Mouse (Mus musculus): Measurements from ENCODE around the gene Sox4. TPM values are rescaled to one million over a fixed set of nuclear protein-coding genes. Genes with fewer than 3 reads are reported as not detected.

Gene Sox4
- polyA plus RNA-seq, 1 experiment from 2014 or later = 64.5 TPM

- peak overlapping the region; percentile 50 for H3K9ac ChIP-seq (replicated peaks; ENCODE audit: low read depth, low read length)
- peak overlapping the region; percentile 100 for H3K4me3 ChIP-seq (ENCODE audit: low read depth, low read length)
- no peaks in the 10 kb centered on the region for H3K27me3 ChIP-seq (ENCODE audit: control insufficient read depth, insufficient read depth, low read length)
- H3K9me3 ChIP-seq (ENCODE audit: control insufficient read depth, low read depth, low read length) = no peaks in the 10 kb centered on the region
- no peak for ATAC-seq (ENCODE audit: insufficient number of reproducible peaks, insufficient read depth, low FRiP score, low read depth)
- WGBS = 3% methylated on average over 11 of the region's 11 CpGs
- H3K27ac ChIP-seq (ENCODE audit: low read length) = peak overlapping the region; percentile 58; the same call in 1 of the 2 replicates
- peaks cover 16% of the 10 kb centered on the region for H3K4me1 ChIP-seq (ENCODE audit: control insufficient read depth, insufficient read depth, low read length)
- H3K4me2 ChIP-seq (replicated peaks; ENCODE audit: low read depth, low read length) = peak overlapping the region; percentile 38
- no peaks in the 10 kb centered on the region; the same call in 1 of the 2 replicates for H3K36me3 ChIP-seq (ENCODE audit: control insufficient read depth, insufficient read depth, low read length)
Observed at GRCm38 (mm10) chr13:28949279-28949915, 4.1 kb downstream of the Sox4 start.

- Histone ChIP-seq H3K4me2 (replicated peaks; ENCODE audit: low read depth, low read length) (peak overlapping the region; percentile 38), H3K4me1 (ENCODE audit: control insufficient read depth, insufficient read depth, low read length) (peaks cover 16% of the 10 kb centered on the region), H3K27ac (ENCODE audit: low read length) (peak overlapping the region; percentile 56; the same call in 1 of the 2 replicates), H3K27me3 (ENCODE audit: control insufficient read depth, insufficient read depth, low read length) (no peaks in the 10 kb centered on the region), H3K9me3 (ENCODE audit: control insufficient read depth, low read depth, low read length) (no peaks in the 10 kb centered on the region), H3K4me3 (ENCODE audit: low read depth, low read length) (peak overlapping the region; percentile 100), H3K36me3 (ENCODE audit: control insufficient read depth, insufficient read depth, low read length) (no peaks in the 10 kb centered on the region; the same call in 1 of the 2 replicates), H3K9ac (replicated peaks; ENCODE audit: low read depth, low read length) (no peak overlapping the region)
- no peak for ATAC-seq (ENCODE audit: insufficient number of reproducible peaks, insufficient read depth, low FRiP score, low read depth)
- WGBS = 6% methylated on average over 10 of the region's 10 CpGs
Observed at GRCm38 (mm10) chr13:28948541-28948940, 5.0 kb downstream of the Sox4 start.

GRCm38 (mm10) chr13:28947740-28948441 lies 5.6 kb downstream of the Sox4 start:
- peak; percentile 10; the same call in 1 of the 2 replicates for ATAC-seq (ENCODE audit: insufficient number of reproducible peaks, insufficient read depth, low FRiP score, low read depth)
- H3K27ac ChIP-seq (ENCODE audit: low read length) = peak overlapping the region; percentile 0; the same call in 1 of the 2 replicates
- no peaks in the 10 kb centered on the region; the same call in 1 of the 2 replicates for H3K36me3 ChIP-seq (ENCODE audit: control insufficient read depth, insufficient read depth, low read length)
- no peak overlapping the region; the same call in 1 of the 2 replicates for H3K4me3 ChIP-seq (ENCODE audit: low read depth, low read length)
- H3K9ac ChIP-seq (replicated peaks; ENCODE audit: low read depth, low read length) = no peak overlapping the region
- no peaks in the 10 kb centered on the region for H3K9me3 ChIP-seq (ENCODE audit: control insufficient read depth, low read depth, low read length)
- peaks cover 16% of the 10 kb centered on the region for H3K4me1 ChIP-seq (ENCODE audit: control insufficient read depth, insufficient read depth, low read length)
- H3K4me2 ChIP-seq (replicated peaks; ENCODE audit: low read depth, low read length) = peak overlapping the region; percentile 38; the same call in 1 of the 2 replicates
- WGBS = 18% methylated on average over 7 of the region's 7 CpGs
- no peaks in the 10 kb centered on the region for H3K27me3 ChIP-seq (ENCODE audit: control insufficient read depth, insufficient read depth, low read length)

GRCm38 (mm10) chr13:28946565-28947135 lies 6.9 kb downstream of the Sox4 start:
- 47% methylated on average over 8 of the region's 8 CpGs for WGBS
- H3K9ac ChIP-seq (replicated peaks; ENCODE audit: low read depth, low read length) = no peak overlapping the region
- ATAC-seq (ENCODE audit: insufficient number of reproducible peaks, insufficient read depth, low FRiP score, low read depth) = no peak
- peak overlapping the region; percentile 23; the same call in 1 of the 2 replicates for H3K27ac ChIP-seq (ENCODE audit: low read length)
- no peaks in the 10 kb centered on the region; the same call in 1 of the 2 replicates for H3K36me3 ChIP-seq (ENCODE audit: control insufficient read depth, insufficient read depth, low read length)
- H3K27me3 ChIP-seq (ENCODE audit: control insufficient read depth, insufficient read depth, low read length) = no peaks in the 10 kb centered on the region
- H3K9me3 ChIP-seq (ENCODE audit: control insufficient read depth, low read depth, low read length) = no peaks in the 10 kb centered on the region
- no peak overlapping the region for H3K4me3 ChIP-seq (ENCODE audit: low read depth, low read length)
- peaks cover 22% of the 10 kb centered on the region for H3K4me1 ChIP-seq (ENCODE audit: control insufficient read depth, insufficient read depth, low read length)
- no peak overlapping the region for H3K4me2 ChIP-seq (replicated peaks; ENCODE audit: low read depth, low read length)

GRCm38 (mm10) chr13:28945681-28946080 lies 7.8 kb downstream of the Sox4 start:
- Histone ChIP-seq H3K27me3 (ENCODE audit: control insufficient read depth, insufficient read depth, low read length) (no peaks in the 10 kb centered on the region), H3K9ac (replicated peaks; ENCODE audit: low read depth, low read length) (no peak overlapping the region), H3K9me3 (ENCODE audit: control insufficient read depth, low read depth, low read length) (no peaks in the 10 kb centered on the region), H3K27ac (ENCODE audit: low read length) (no peak overlapping the region), H3K4me1 (ENCODE audit: control insufficient read depth, insufficient read depth, low read length) (peaks cover 22% of the 10 kb centered on the region), H3K4me2 (replicated peaks; ENCODE audit: low read depth, low read length) (no peak overlapping the region), H3K36me3 (ENCODE audit: control insufficient read depth, insufficient read depth, low read length) (no peaks in the 10 kb centered on the region; the same call in 1 of the 2 replicates), H3K4me3 (ENCODE audit: low read depth, low read length) (no peak overlapping the region)
- 89% methylated on average over 5 of the region's 5 CpGs for WGBS
- ATAC-seq (ENCODE audit: insufficient number of reproducible peaks, insufficient read depth, low FRiP score, low read depth) = no peak

GRCm38 (mm10) chr13:28942926-28943325 lies 10.6 kb downstream of the Sox4 start:
- Histone ChIP-seq H3K27me3 (ENCODE audit: control insufficient read depth, insufficient read depth, low read length) (no peaks in the 10 kb centered on the region), H3K9me3 (ENCODE audit: control insufficient read depth, low read depth, low read length) (no peaks in the 10 kb centered on the region), H3K4me3 (ENCODE audit: low read depth, low read length) (no peak overlapping the region), H3K27ac (ENCODE audit: low read length) (no peak overlapping the region), H3K4me1 (ENCODE audit: control insufficient read depth, insufficient read depth, low read length) (0 out of 2 replicates have a peak, but pooled peaks cover 15% of the 10 kb centered on the region), H3K4me2 (replicated peaks; ENCODE audit: low read depth, low read length) (no peak overlapping the region), H3K9ac (replicated peaks; ENCODE audit: low read depth, low read length) (no peak overlapping the region), H3K36me3 (ENCODE audit: control insufficient read depth, insufficient read depth, low read length) (no peaks in the 10 kb centered on the region)
- 73% methylated on average over 4 of the region's 4 CpGs for WGBS
- ATAC-seq (ENCODE audit: insufficient number of reproducible peaks, insufficient read depth, low FRiP score, low read depth) = no peak

GRCm38 (mm10) chr13:28941983-28942630 lies 11.4 kb downstream of the Sox4 start:
- ATAC-seq (ENCODE audit: insufficient number of reproducible peaks, insufficient read depth, low FRiP score, low read depth) = no peak
- no peak overlapping the region for H3K4me3 ChIP-seq (ENCODE audit: low read depth, low read length)
- 16% methylated on average over 4 of the region's 4 CpGs for WGBS

GRCm38 (mm10) chr13:28933375-28933774 lies 20.1 kb downstream of the Sox4 start:
- H3K9me3 ChIP-seq (ENCODE audit: control insufficient read depth, low read depth, low read length) = no peaks in the 10 kb centered on the region
- H3K36me3 ChIP-seq (ENCODE audit: control insufficient read depth, insufficient read depth, low read length) = no peaks in the 10 kb centered on the region
- no peak overlapping the region for H3K4me3 ChIP-seq (ENCODE audit: low read depth, low read length)
- no peaks in the 10 kb centered on the region for H3K4me1 ChIP-seq (ENCODE audit: control insufficient read depth, insufficient read depth, low read length)
- no peak for ATAC-seq (ENCODE audit: insufficient number of reproducible peaks, insufficient read depth, low FRiP score, low read depth)
- no peak overlapping the region for H3K9ac ChIP-seq (replicated peaks; ENCODE audit: low read depth, low read length)
- WGBS = 85% methylated on average over 8 of the region's 8 CpGs
- no peaks in the 10 kb centered on the region for H3K27me3 ChIP-seq (ENCODE audit: control insufficient read depth, insufficient read depth, low read length)
- H3K27ac ChIP-seq (ENCODE audit: low read length) = no peak overlapping the region
- no peak overlapping the region for H3K4me2 ChIP-seq (replicated peaks; ENCODE audit: low read depth, low read length)

More at GRCm38 (mm10) chr13:28941983-28942630, 11.4 kb downstream of the Sox4 start:
- Histone ChIP-seq H3K27ac (ENCODE audit: low read length) (no peak overlapping the region), H3K9ac (replicated peaks; ENCODE audit: low read depth, low read length) (no peak overlapping the region), H3K4me2 (replicated peaks; ENCODE audit: low read depth, low read length) (no peak overlapping the region), H3K27me3 (ENCODE audit: control insufficient read depth, insufficient read depth, low read length) (no peaks in the 10 kb centered on the region), H3K36me3 (ENCODE audit: control insufficient read depth, insufficient read depth, low read length) (no peaks in the 10 kb centered on the region), H3K4me1 (ENCODE audit: control insufficient read depth, insufficient read depth, low read length) (0 out of 2 replicates have a peak, but pooled peaks cover 8% of the 10 kb centered on the region), H3K9me3 (ENCODE audit: control insufficient read depth, low read depth, low read length) (no peaks in the 10 kb centered on the region)
